ENCODE assay signal across 8 mouse cellular contexts in genomic region chr6:119451981-119452499, GRCm38 (mm10). TPM values are rescaled to one million over a fixed set of nuclear protein-coding genes. Genes with fewer than 3 reads are reported as not detected.
DNase-seq lines count a peak whose midpoint lies in the region; ATAC-seq and TF ChIP-seq lines count a peak whose summit lies in the region.

No protein-coding gene starts in this region.

- peaks cover 21% of the 10 kb centered on the region for H3K27me3 ChIP-seq in forebrain, embryonic 10.5 days (ENCODE audit: poor library complexity, severe bottlenecking)
- H3K27me3 ChIP-seq in liver, postnatal 0 days (ENCODE audit: insufficient read depth, low read length), result peaks cover 19% of the 10 kb centered on the region

- TF ChIP-seq EP300 in liver, postnatal 0 days (IDR thresholded peaks at IDR 0.05; ENCODE audit: low read depth), result no peak

- WGBS in forebrain, embryonic 10.5 days, result under 1% methylated on average over 15 of the region's 15 CpGs
- 6% methylated on average over 15 of the region's 15 CpGs for WGBS in liver, postnatal 0 days (ENCODE audit: insufficient replicate concordance)

- intact Hi-C loops in heart, postnatal 14 days (cut with DNase I), result no loop called here

- H3K27ac ChIP-seq in forebrain, embryonic 10.5 days, result peak overlapping the region; percentile 88
- H3K27ac ChIP-seq in liver, postnatal 0 days (ENCODE audit: low read depth), result no peak overlapping the region

- peak overlapping the region; percentile 53 for H3K4me3 ChIP-seq in forebrain, embryonic 10.5 days
- H3K4me3 ChIP-seq in liver, postnatal 0 days (ENCODE audit: low read depth, low read length), result peak overlapping the region; percentile 19

- DNase-seq in urinary bladder, postnatal 4 days (ENCODE audit: low spot score in 2 of 2), result peak; percentile 58 to 73
- no peak for DNase-seq in urinary bladder, adult 18-20 months (ENCODE audit: low spot score in 2 of 2)
- peak; percentile 67 for DNase-seq in forebrain, embryonic 10.5 days (ENCODE audit: extremely low spot score, low spot score)
- DNase-seq in heart, postnatal 14 days, result peak; percentile 46 to 54
- peak; percentile 60 for DNase-seq in layer of hippocampus, adult 9-11 months
- DNase-seq in liver, postnatal 0 days, result peak; percentile 37
- DNase-seq in retina, embryonic 14.5 days (ENCODE audit: low spot score), result peak; percentile 74
- no peak for DNase-seq in spleen, adult 18-20 months

- ATAC-seq in liver, postnatal 0 days, result no peak

- no peak overlapping the region for H3K9ac ChIP-seq in liver, postnatal 0 days (replicated peaks)

- H3K9me3 ChIP-seq in forebrain, embryonic 10.5 days, result no peaks in the 10 kb centered on the region
- H3K9me3 ChIP-seq in liver, postnatal 0 days (ENCODE audit: low read length), result no peaks in the 10 kb centered on the region

- peak overlapping the region; percentile 48 for H3K4me2 ChIP-seq in liver, postnatal 0 days (ENCODE audit: low read depth, low read length)

- no peak for TF ChIP-seq CTCF in liver, postnatal 0 days (IDR thresholded peaks at IDR 0.05; ENCODE audit: low read depth)

- H3K4me1 ChIP-seq in forebrain, embryonic 10.5 days, result peaks cover 65% of the 10 kb centered on the region
- peaks cover 7% of the 10 kb centered on the region; the same call in 1 of the 2 replicates for H3K4me1 ChIP-seq in liver, postnatal 0 days (ENCODE audit: insufficient read depth)

- H3K36me3 ChIP-seq in forebrain, embryonic 10.5 days (replicated peaks), result 0 out of 2 replicates have a peak, but pooled peaks cover under 1% of the 10 kb centered on the region
- no peaks in the 10 kb centered on the region for H3K36me3 ChIP-seq in liver, postnatal 0 days (replicated peaks; ENCODE audit: insufficient read depth, low read length)

RNA-seq across cellular contexts. Expression of gene Fbxl14, which starts 27.4 kb away (rescaled TPM):
- 3.5 and 3.6 TPM in 2 replicates for polyA plus RNA-seq in forebrain, embryonic 10.5 days (2016; fragmentation: Nextera tagmentation; extraction: Ambion mirVana)
- total RNA-seq in heart, postnatal 14 days (2021), result 10 to 100 TPM; 15.4 to 16.5 TPM
- 2.4 and 2.5 TPM in 2 replicates for polyA plus RNA-seq in liver, postnatal 0 days (2015; fragmentation: Nextera tagmentation; extraction: Ambion mirVana)

RNA-seq across cellular contexts. Expression of gene Adipor2, which starts 34.5 kb away (rescaled TPM):
- polyA plus RNA-seq in forebrain, embryonic 10.5 days (2016; fragmentation: Nextera tagmentation; extraction: Ambion mirVana), result 37.1 and 38.8 TPM in 2 replicates
- total RNA-seq in heart, postnatal 14 days (2021), result 10 to 100 TPM; 54.8 to 64.1 TPM
- polyA plus RNA-seq in liver, postnatal 0 days (2015; fragmentation: Nextera tagmentation; extraction: Ambion mirVana), result 53.9 and 58.6 TPM in 2 replicates

Comparison
In these comparisons a context has a peak if more than half of its experiments do, and no peak if none do; other contexts are left out.
1. DNase-seq: peak in urinary bladder, postnatal 4 days (2 of 2), forebrain, embryonic 10.5 days (single experiment), heart, postnatal 14 days (2 of 2), layer of hippocampus, adult 9-11 months (single experiment), liver, postnatal 0 days (single experiment) and retina, embryonic 14.5 days (single experiment); none in urinary bladder, adult 18-20 months (0 of 2) and spleen, adult 18-20 months (0 of 2).